Mouse (Mus musculus): ENCODE results near the gene Pdzd2.
A peak's percentile ranks its signal among the peaks of the same experiment; 100 is the strongest.

The Pdzd2 gene

GRCm38 (mm10) chr15:12667760-12668520 lies 71.8 kb downstream of the Pdzd2 start:
- no peak for DNase-seq (ENCODE audit: low spot score)

- DNase-seq (ENCODE audit: low spot score): no peak
Measured at GRCm38 (mm10) chr15:12665946-12666345, 73.8 kb downstream of the Pdzd2 start.

- no peak for DNase-seq (ENCODE audit: low spot score)
Measured at GRCm38 (mm10) chr15:12663351-12663750, 76.4 kb downstream of the Pdzd2 start.

- DNase-seq (ENCODE audit: low spot score): no peak
Measured at GRCm38 (mm10) chr15:12660320-12660719, 79.4 kb downstream of the Pdzd2 start.

- DNase-seq (ENCODE audit: low spot score): no peak
Measured at GRCm38 (mm10) chr15:12655959-12656662, 83.6 kb downstream of the Pdzd2 start.

- no peak for DNase-seq (ENCODE audit: low spot score)
Measured at GRCm38 (mm10) chr15:12655316-12655715, 84.4 kb downstream of the Pdzd2 start.

- no peak for DNase-seq (ENCODE audit: low spot score)
Measured at GRCm38 (mm10) chr15:12652336-12653031, 87.2 kb downstream of the Pdzd2 start.

- DNase-seq (ENCODE audit: low spot score): no peak
Measured at GRCm38 (mm10) chr15:12650236-12650635, 89.5 kb downstream of the Pdzd2 start.

- DNase-seq (ENCODE audit: low spot score): no peak
Measured at GRCm38 (mm10) chr15:12649674-12650073, 90.0 kb downstream of the Pdzd2 start.

GRCm38 (mm10) chr15:12649131-12649530 lies 90.6 kb downstream of the Pdzd2 start:
- no peak for DNase-seq (ENCODE audit: low spot score)

GRCm38 (mm10) chr15:12640755-12641154 lies 99.0 kb downstream of the Pdzd2 start:
- DNase-seq (ENCODE audit: low spot score): peak; percentile 45

GRCm38 (mm10) chr15:12639776-12640175 lies 99.9 kb downstream of the Pdzd2 start:
- DNase-seq (ENCODE audit: low spot score): no peak

- no peak for DNase-seq (ENCODE audit: low spot score)
Measured at GRCm38 (mm10) chr15:12639181-12639580, 100.5 kb downstream of the Pdzd2 start.

- DNase-seq (ENCODE audit: low spot score): no peak
Measured at GRCm38 (mm10) chr15:12638370-12639030, 101.2 kb downstream of the Pdzd2 start.

GRCm38 (mm10) chr15:12637511-12637910 lies 102.2 kb downstream of the Pdzd2 start:
- no peak for DNase-seq (ENCODE audit: low spot score)

- DNase-seq (ENCODE audit: low spot score): no peak
Measured at GRCm38 (mm10) chr15:12636386-12636785, 103.3 kb downstream of the Pdzd2 start.

GRCm38 (mm10) chr15:12634921-12635320 lies 104.8 kb downstream of the Pdzd2 start:
- no peak for DNase-seq (ENCODE audit: low spot score)

- DNase-seq (ENCODE audit: low spot score): no peak
Measured at GRCm38 (mm10) chr15:12629164-12629563, 110.6 kb downstream of the Pdzd2 start.

GRCm38 (mm10) chr15:12628451-12628850 lies 111.3 kb downstream of the Pdzd2 start:
- DNase-seq (ENCODE audit: low spot score): no peak

GRCm38 (mm10) chr15:12626930-12627329 lies 112.8 kb downstream of the Pdzd2 start:
- no peak for DNase-seq (ENCODE audit: low spot score)

- no peak for DNase-seq (ENCODE audit: low spot score)
Measured at GRCm38 (mm10) chr15:12626166-12626565, 113.6 kb downstream of the Pdzd2 start.

GRCm38 (mm10) chr15:12625524-12625923 lies 114.2 kb downstream of the Pdzd2 start:
- no peak for DNase-seq (ENCODE audit: low spot score)
